Mouse (Mus musculus): ENCODE data around the gene Nhlrc3. TPM values are rescaled to one million over a fixed set of nuclear protein-coding genes. Genes with fewer than 3 reads are reported as not detected.
A peak's percentile ranks its signal among the peaks of the same experiment; 100 is the strongest.

Nhlrc3 gene
- total and polyA plus RNA-seq, 2 experiments from 2014 or later, result 4.2 to 5.1 TPM

GRCm38 (mm10) chr3:53474179-53474578 lies 11.0 kb upstream of the Nhlrc3 start:
- Histone ChIP-seq H3K27me3 (ENCODE audit: control insufficient read depth, insufficient read depth, low read length) (no peaks in the 10 kb centered on the region), H3K27ac (ENCODE audit: low read depth) (no peak overlapping the region), H3K9ac (replicated peaks; ENCODE audit: low read depth, low read length) (no peak overlapping the region), H3K9me3 (replicated peaks; ENCODE audit: control insufficient read depth, low read length) (no peaks in the 10 kb centered on the region), H3K4me1 (ENCODE audit: control insufficient read depth, insufficient read depth) (no peaks in the 10 kb centered on the region), H3K36me3 (replicated peaks; ENCODE audit: control insufficient read depth, insufficient read depth, low read length) (peaks cover 89% of the 10 kb centered on the region), H3K4me2 (ENCODE audit: low read depth, low read length) (no peak overlapping the region), H3K4me3 (ENCODE audit: low read depth, low read length) (no peak overlapping the region)
- TF ChIP-seq EP300 (IDR thresholded peaks at IDR 0.05; ENCODE audit: low read depth) (no peak), CTCF (IDR thresholded peaks at IDR 0.05; ENCODE audit: low read depth) (no peak)
- WGBS, result 67% methylated on average over 4 of the region's 4 CpGs
- DNase-seq (ENCODE audit: low spot score) (no peak), ATAC-seq (ENCODE audit: insufficient read depth, low read depth) (no peak)

GRCm38 (mm10) chr3:53472061-53472460 lies 8.9 kb upstream of the Nhlrc3 start:
- Histone ChIP-seq H3K9me3 (replicated peaks; ENCODE audit: control insufficient read depth, low read length) (no peaks in the 10 kb centered on the region), H3K36me3 (replicated peaks; ENCODE audit: control insufficient read depth, insufficient read depth, low read length) (peaks cover 71% of the 10 kb centered on the region), H3K27me3 (ENCODE audit: control insufficient read depth, insufficient read depth, low read length) (no peaks in the 10 kb centered on the region), H3K9ac (replicated peaks; ENCODE audit: low read depth, low read length) (no peak overlapping the region), H3K4me3 (ENCODE audit: low read depth, low read length) (no peak overlapping the region), H3K27ac (ENCODE audit: low read depth) (no peak overlapping the region), H3K4me1 (ENCODE audit: control insufficient read depth, insufficient read depth) (peaks cover 8% of the 10 kb centered on the region; the same call in 1 of the 2 replicates), H3K4me2 (ENCODE audit: low read depth, low read length) (no peak overlapping the region)
- ATAC-seq (ENCODE audit: insufficient read depth, low read depth) (no peak), DNase-seq (ENCODE audit: low spot score) (no peak)
- 94% methylated on average over 5 of the region's 5 CpGs for WGBS
- no peak for TF ChIP-seq EP300 (IDR thresholded peaks at IDR 0.05; ENCODE audit: low read depth)
- no peak for TF ChIP-seq CTCF (IDR thresholded peaks at IDR 0.05; ENCODE audit: low read depth)

- Histone ChIP-seq H3K4me3 (ENCODE audit: low read depth, low read length) (no peak overlapping the region), H3K27me3 (ENCODE audit: control insufficient read depth, insufficient read depth, low read length) (no peaks in the 10 kb centered on the region), H3K36me3 (replicated peaks; ENCODE audit: control insufficient read depth, insufficient read depth, low read length) (peaks cover 49% of the 10 kb centered on the region), H3K4me1 (ENCODE audit: control insufficient read depth, insufficient read depth) (peaks cover 26% of the 10 kb centered on the region), H3K9me3 (replicated peaks; ENCODE audit: control insufficient read depth, low read length) (no peaks in the 10 kb centered on the region), H3K4me2 (ENCODE audit: low read depth, low read length) (no peak overlapping the region), H3K9ac (replicated peaks; ENCODE audit: low read depth, low read length) (no peak overlapping the region), H3K27ac (ENCODE audit: low read depth) (no peak overlapping the region)
- TF ChIP-seq CTCF (IDR thresholded peaks at IDR 0.05; ENCODE audit: low read depth), result no peak
- TF ChIP-seq EP300 (IDR thresholded peaks at IDR 0.05; ENCODE audit: low read depth), result no peak
- no peak for DNase-seq (ENCODE audit: low spot score)
- ATAC-seq (ENCODE audit: insufficient read depth, low read depth), result no peak
- 86% methylated on average over 5 of the region's 5 CpGs for WGBS
Measured at GRCm38 (mm10) chr3:53469650-53470049, 6.5 kb upstream of the Nhlrc3 start.

- H3K36me3 ChIP-seq (replicated peaks; ENCODE audit: control insufficient read depth, insufficient read depth, low read length), result peaks cover 26% of the 10 kb centered on the region
- peaks cover 26% of the 10 kb centered on the region for H3K4me1 ChIP-seq (ENCODE audit: control insufficient read depth, insufficient read depth)
- H3K9me3 ChIP-seq (replicated peaks; ENCODE audit: control insufficient read depth, low read length), result no peaks in the 10 kb centered on the region
- H3K27me3 ChIP-seq (ENCODE audit: control insufficient read depth, insufficient read depth, low read length), result no peaks in the 10 kb centered on the region
- ATAC-seq (ENCODE audit: insufficient read depth, low read depth) (no peak), DNase-seq (ENCODE audit: low spot score) (no peak)
- no peak overlapping the region for H3K4me2 ChIP-seq (ENCODE audit: low read depth, low read length)
- no peak overlapping the region for H3K9ac ChIP-seq (replicated peaks; ENCODE audit: low read depth, low read length)
- H3K4me3 ChIP-seq (ENCODE audit: low read depth, low read length), result no peak overlapping the region
- WGBS, result 55% methylated on average over 5 of the region's 5 CpGs
- H3K27ac ChIP-seq (ENCODE audit: low read depth), result no peak overlapping the region
- TF ChIP-seq CTCF (IDR thresholded peaks at IDR 0.05; ENCODE audit: low read depth) (no peak), EP300 (IDR thresholded peaks at IDR 0.05; ENCODE audit: low read depth) (no peak)
Measured at GRCm38 (mm10) chr3:53467356-53467755, 4.2 kb upstream of the Nhlrc3 start.

- H3K27me3 ChIP-seq (ENCODE audit: control insufficient read depth, insufficient read depth, low read length), result no peaks in the 10 kb centered on the region
- peaks cover 18% of the 10 kb centered on the region for H3K36me3 ChIP-seq (replicated peaks; ENCODE audit: control insufficient read depth, insufficient read depth, low read length)
- H3K4me1 ChIP-seq (ENCODE audit: control insufficient read depth, insufficient read depth), result peaks cover 26% of the 10 kb centered on the region
- H3K27ac ChIP-seq (ENCODE audit: low read depth), result no peak overlapping the region
- no peak overlapping the region for H3K9ac ChIP-seq (replicated peaks; ENCODE audit: low read depth, low read length)
- no peak overlapping the region for H3K4me3 ChIP-seq (ENCODE audit: low read depth, low read length)
- no peak for ATAC-seq (ENCODE audit: insufficient read depth, low read depth)
- WGBS, result 66% methylated on average over 9 of the region's 9 CpGs
- no peaks in the 10 kb centered on the region for H3K9me3 ChIP-seq (replicated peaks; ENCODE audit: control insufficient read depth, low read length)
- TF ChIP-seq CTCF (IDR thresholded peaks at IDR 0.05; ENCODE audit: low read depth) (no peak), EP300 (IDR thresholded peaks at IDR 0.05; ENCODE audit: low read depth) (no peak)
- H3K4me2 ChIP-seq (ENCODE audit: low read depth, low read length), result peak overlapping the region; percentile 15; the same call in 1 of the 2 replicates
- no peak for DNase-seq (ENCODE audit: low spot score)
Measured at GRCm38 (mm10) chr3:53466481-53466880, 3.3 kb upstream of the Nhlrc3 start.

GRCm38 (mm10) chr3:53465330-53465729 lies 2.2 kb upstream of the Nhlrc3 start:
- no peak for TF ChIP-seq EP300 (IDR thresholded peaks at IDR 0.05; ENCODE audit: low read depth)
- TF ChIP-seq CTCF (IDR thresholded peaks at IDR 0.05; ENCODE audit: low read depth), result no peak
- H3K9ac ChIP-seq (replicated peaks; ENCODE audit: low read depth, low read length), result peak overlapping the region; percentile 17; the same call in 1 of the 2 replicates
- no peaks in the 10 kb centered on the region for H3K27me3 ChIP-seq (ENCODE audit: control insufficient read depth, insufficient read depth, low read length)
- 21% methylated on average over 6 of the region's 6 CpGs for WGBS
- peak overlapping the region; percentile 83 for H3K4me2 ChIP-seq (ENCODE audit: low read depth, low read length)
- H3K36me3 ChIP-seq (replicated peaks; ENCODE audit: control insufficient read depth, insufficient read depth, low read length), result peaks cover 15% of the 10 kb centered on the region
- H3K9me3 ChIP-seq (replicated peaks; ENCODE audit: control insufficient read depth, low read length), result no peaks in the 10 kb centered on the region
- peak overlapping the region; percentile 90 for H3K4me3 ChIP-seq (ENCODE audit: low read depth, low read length)
- H3K27ac ChIP-seq (ENCODE audit: low read depth), result no peak overlapping the region
- DNase-seq (ENCODE audit: low spot score) (no peak), ATAC-seq (ENCODE audit: insufficient read depth, low read depth) (no peak)
- peaks cover 26% of the 10 kb centered on the region for H3K4me1 ChIP-seq (ENCODE audit: control insufficient read depth, insufficient read depth)

All from heart, postnatal 0 days (tissue).